Mouse (Mus musculus) cerebellum, adult 9-10 months (tissue): ENCODE data around the gene Epo.

Source experiments
- DNase-seq: peaks from one replicate; pipeline ENCODE4 v3.0.0; 2022

Gene Epo

DNA sequence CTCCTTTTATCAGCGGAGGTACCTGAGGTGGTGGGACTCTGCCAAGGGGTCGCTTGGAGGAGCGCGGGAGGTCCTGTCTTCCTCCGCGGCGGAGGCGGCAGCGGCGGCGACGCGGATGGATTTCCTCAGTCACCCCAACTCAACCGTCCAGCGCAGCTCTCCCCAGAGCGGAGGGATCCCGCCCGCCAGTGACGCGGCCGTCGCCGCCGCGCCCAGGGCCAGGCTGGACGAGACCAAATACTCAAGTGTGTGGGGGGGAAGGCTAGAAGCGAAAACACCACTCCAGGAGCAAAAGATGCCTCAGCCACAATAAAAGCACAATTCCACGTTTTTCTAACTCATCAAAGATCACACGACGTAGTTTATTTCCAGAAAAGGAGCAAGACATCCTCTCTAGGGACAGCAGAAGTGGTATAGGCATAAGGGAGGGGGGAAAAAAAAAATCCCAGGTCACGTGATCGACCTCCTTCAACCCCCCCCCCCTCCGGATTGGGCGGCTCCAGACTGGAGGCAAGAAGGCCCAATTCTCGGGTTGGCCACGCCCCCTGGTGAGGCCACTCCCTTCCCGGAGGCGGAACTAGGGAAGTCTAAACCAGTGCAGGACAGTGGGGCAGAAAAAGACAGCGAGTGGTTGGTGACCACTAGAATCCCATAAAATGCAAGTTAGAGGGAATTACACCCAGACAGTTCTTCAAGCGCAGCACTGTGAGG is at the start of gene Epo, which contains the start of gene Gnb2:
TSS of gene Epo (minus strand) at position 126 of the 711 bp plus-strand sequence.
TSS of gene Gnb2 (minus strand) at position 394 of the 711 bp plus-strand sequence.
- peak; percentile 99 for DNase-seq

DNA sequence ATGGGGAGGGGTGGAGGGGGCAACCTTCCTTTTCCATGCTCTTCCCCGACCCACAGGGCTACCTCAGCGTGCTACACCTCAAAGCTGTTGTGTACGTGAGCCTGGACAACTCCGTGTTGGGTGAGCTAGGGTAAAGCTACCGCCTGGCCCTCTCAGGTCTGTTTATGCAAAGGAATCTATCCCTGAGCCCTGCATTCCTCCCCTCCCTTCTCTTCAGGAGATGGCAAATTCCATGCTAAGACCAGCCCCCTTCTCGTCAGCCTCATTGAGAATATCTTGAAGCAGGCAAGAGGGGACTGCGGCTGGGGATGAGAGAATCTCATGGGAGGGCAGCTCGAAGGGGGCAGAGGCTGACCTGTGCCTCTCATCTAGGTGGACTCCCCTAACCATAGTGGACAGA is 49.7 kb upstream of the Epo start:
- no peak for DNase-seq

- DNase-seq, result no peak
Measured at GRCm38 (mm10) chr5:137580246-137580645, 47.2 kb upstream of the Epo start.

DNA sequence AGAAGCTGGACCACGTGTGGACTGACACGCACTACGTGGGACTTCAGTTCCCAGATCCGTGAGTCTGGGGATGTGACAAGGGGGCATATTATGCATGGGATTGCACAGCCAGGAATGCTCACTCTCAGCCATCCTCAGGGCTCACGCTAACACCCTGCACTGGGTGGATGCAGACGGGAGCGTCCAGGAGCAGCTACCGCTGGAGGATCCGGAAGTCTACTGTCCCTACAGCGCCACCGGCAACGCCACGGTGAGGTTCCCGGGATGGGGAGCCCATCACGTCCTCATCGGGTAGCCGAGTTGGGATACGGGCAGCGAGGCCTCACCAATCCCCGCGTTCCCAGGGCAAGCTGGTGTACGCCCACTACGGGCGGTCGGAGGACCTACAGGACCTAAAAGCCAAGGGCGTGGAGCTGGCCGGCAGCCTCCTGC is 41.4 kb upstream of the Epo start:
- DNase-seq, result peak; percentile 84

GRCm38 (mm10) chr5:137570691-137571586 is 37.9 kb upstream of the Epo start:
- DNase-seq, result no peak

GRCm38 (mm10) chr5:137570181-137570580 is 37.1 kb upstream of the Epo start:
- DNase-seq, result no peak

GRCm38 (mm10) chr5:137569665-137570064 is 36.6 kb upstream of the Epo start, which contains the start of gene Tfr2:
Gene Tfr2, plus strand, starts transcription at chr5:137569840.
- no peak for DNase-seq

DNA sequence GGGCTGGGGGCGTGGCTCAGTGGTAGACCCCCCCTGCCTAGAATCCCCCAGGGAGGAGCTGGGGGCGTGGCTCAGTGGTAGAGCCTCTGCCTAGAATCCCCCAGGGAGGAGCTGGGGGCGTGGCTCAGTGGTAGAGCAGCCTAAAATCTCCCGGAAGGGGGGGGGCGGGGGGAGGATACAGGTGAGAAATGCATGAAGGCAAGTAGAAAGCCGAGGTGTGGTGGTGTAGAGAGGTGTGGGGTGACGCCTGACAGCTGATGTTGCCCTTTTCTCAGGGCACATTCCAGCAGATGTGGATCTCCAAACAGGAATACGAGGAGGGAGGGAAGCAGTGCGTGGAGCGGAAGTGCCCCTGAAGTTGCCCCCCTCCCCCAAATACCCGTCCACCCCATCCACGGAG is 36.0 kb upstream of the Epo start:
- no peak for DNase-seq

DNA sequence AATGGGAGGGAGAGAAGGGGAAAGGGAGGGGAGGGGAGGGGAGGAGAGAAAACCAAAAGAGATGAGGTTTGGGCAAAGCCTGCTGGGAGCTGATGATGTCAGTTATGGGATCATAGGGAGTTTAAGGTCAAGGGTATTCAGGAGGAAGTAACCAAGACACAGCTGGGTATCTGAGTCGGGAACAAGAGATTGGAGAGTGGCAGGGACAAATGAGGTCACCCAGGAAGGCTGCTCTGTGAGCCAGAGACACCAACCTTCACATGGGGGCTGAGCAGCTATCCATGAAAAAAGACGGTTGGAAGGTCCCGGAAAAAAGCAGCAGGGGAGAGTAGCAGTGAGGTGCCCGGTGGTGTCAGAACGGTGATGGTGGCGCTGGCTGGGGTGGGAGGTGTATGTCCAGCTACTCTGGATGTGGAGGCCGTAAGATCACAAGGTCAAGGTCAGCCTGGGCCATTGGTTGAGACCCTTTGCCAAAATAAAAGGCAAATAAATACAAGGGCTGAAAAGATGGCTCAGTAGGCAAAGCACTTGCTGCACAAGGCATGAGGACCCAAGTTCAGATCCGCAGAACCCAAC is 35.3 kb upstream of the Epo start:
- no peak for DNase-seq

GRCm38 (mm10) chr5:137566416-137566815 is 33.4 kb upstream of the Epo start:
- no peak for DNase-seq

GRCm38 (mm10) chr5:137565744-137566143 is 32.7 kb upstream of the Epo start:
- no peak for DNase-seq

- no peak for DNase-seq
Measured at GRCm38 (mm10) chr5:137562965-137563364, 29.9 kb upstream of the Epo start.

GRCm38 (mm10) chr5:137561556-137561955 is 28.5 kb upstream of the Epo start:
- DNase-seq, result no peak

GRCm38 (mm10) chr5:137553898-137554297 is 20.9 kb upstream of the Epo start:
- DNase-seq, result no peak

GRCm38 (mm10) chr5:137553411-137553837 is 20.4 kb upstream of the Epo start, which contains the start of gene Actl6b:
Gene Actl6b, plus strand, starts transcription at chr5:137553517.
- DNase-seq, result peak; percentile 95

GRCm38 (mm10) chr5:137553000-137553399 is 20.0 kb upstream of the Epo start:
- no peak for DNase-seq

DNA sequence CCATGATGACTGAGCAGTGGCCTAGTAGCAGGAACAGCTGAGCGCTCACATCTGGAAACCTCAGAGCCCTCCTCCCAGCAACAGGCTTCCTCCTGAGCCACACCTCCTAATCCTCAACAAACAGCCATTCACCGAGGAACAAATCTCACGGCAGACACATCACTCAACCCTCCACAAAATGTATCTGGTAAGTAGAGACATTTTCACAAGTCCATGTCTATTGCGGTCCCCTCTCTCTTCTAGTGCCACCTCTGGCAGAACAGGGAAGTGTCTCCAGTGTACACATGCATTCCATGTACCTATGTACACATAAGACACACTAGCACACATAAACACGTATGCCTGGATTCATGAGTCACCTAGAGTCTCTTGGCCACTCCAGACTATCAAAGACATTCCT is 18.1 kb upstream of the Epo start:
- no peak for DNase-seq

- no peak for DNase-seq
Measured at GRCm38 (mm10) chr5:137549840-137550239, 16.8 kb upstream of the Epo start.

DNA sequence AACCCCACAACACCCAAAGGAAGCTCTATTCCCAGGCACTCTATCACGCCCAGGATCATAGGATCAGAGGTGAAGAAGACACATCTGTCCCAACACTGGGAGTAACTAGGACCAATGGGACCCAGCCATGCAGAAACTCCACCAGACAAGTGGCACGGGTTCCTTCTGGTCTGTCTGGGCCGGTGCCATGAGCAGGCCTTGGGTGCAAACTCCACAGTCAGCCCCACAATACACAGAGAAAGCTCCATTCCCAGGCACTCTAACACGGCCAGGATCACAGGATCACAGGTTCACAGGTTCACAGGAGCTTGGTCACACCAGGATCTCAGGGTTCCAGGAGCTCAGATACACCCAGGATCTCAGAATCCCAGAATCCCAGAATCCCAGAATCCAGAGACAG is 12.6 kb upstream of the Epo start:
- DNase-seq, result peak; percentile 17

DNA sequence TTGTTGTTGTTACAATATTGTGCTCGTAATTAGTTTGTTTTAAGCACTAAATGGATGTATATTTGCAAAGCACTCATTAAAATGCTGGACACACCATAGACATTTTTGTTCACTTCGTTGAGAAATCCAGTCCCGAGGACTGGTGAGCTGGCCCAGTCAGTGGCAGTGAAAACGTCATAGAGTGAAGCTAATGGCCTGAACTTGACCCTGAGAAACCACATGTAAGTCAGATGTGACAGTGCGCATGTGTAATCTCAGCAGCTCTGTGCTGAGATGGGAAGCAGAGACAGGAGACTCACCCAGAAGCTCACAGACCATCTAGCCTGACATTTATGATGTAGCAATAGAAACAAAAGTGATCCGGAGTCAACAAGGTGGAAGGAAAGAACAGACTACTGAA is 11.9 kb upstream of the Epo start:
- DNase-seq, result no peak

DNA sequence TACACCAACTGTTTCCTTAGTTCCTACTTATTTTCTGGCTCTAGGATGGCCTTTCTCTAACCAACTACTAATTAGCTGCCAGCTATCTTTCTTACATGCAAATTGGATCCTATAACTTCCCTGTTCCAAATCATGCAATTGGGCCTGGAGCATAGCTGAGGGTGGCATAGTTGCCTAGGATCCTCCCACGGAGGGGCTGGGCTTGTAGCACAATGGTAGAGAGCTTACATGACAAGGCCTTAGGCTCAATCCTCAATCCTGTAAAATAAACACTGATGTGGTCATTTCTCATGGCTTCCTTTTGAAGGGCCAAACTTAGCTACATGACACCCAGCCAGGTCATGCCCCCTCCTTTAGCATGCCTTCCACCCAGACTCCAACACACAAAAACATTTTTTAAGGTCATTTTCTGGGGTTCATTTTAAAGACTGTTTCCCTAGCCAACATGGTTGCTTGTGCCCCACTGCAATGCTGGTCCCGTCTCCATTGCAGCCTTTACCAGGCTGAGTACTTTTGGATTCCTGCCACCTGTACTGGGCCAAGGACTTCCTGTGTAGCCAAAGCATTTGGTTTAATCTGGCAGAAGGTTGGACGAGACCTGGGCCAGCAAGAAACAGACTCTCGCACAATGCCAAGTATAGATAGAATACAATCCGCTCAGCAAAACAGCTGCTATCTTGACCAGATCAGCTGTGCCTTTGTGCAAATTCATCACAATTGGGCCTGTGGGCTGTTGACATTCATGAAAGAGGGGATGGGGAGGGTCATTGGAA is 8.9 kb upstream of the Epo start:
- DNase-seq, result peak; percentile 91

- DNase-seq, result peak; percentile 24
Measured at GRCm38 (mm10) chr5:137540991-137541390, 7.9 kb upstream of the Epo start.
